Mouse (Mus musculus) neural tube, embryonic 10.5 days (tissue): ENCODE data around the gene Scn7a.

Experiments used
- DNase-seq: peaks from one replicate; pipeline ENCODE4 v3.0.0-alpha.2; 2017; ENCODE audit warnings: low spot score; ENCODE audit errors: extremely low spot score

The Scn7a gene

GRCm38 (mm10) chr2:66784765-66785164 lies at the start of gene Scn7a:
TSS of gene Scn7a (minus strand) at chr2:66784914.
- DNase-seq = no peak

DNA sequence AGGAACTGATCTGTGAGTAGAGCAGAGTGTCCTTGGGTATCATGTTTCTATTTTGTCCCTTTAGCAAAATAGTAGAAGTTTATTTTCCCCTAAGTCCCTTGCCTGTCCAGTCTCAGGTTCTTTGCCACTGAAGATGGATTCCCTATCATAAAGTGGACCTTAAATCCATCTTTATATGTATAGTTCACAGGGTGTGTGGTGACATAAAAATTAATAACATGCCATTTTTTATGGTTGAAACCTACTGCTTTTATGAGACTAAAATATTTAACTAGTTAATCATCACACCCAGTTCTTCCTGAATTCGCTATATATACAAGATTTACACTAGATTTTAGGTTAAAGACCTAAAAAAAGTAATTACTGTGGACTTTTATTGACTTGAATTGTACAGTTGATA lies 43.0 kb upstream of the Scn7a start:
- DNase-seq = no peak

- no peak for DNase-seq
These were observed 35.3 kb upstream of the Scn7a start for GRCm38 (mm10) chr2:66819862-66820559.

- DNase-seq = no peak
These were observed 15.0 kb upstream of the Scn7a start for GRCm38 (mm10) chr2:66799676-66800249.

DNA sequence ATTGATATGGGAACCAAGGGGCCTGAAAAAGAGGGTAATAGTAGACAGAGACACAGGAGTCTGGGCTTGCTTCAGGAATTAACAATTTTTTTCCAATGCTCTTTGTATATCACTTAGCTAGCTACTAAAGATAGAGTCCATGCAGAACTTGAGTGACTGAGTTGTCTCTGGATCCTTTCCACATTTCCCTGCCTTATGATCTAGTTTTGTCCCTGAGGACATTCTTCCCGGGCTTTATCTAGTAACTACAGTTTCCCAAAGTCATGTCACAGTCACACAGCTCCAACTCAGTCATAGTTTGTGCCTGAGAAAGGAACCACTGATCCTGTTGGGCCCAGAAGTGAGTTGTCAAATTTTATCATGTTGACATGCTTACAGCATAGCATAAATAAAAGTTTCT lies 12.8 kb upstream of the Scn7a start:
- no peak for DNase-seq

- no peak for DNase-seq
These were observed 6.9 kb upstream of the Scn7a start for GRCm38 (mm10) chr2:66791629-66792028.

- DNase-seq = no peak
These were observed 3.8 kb downstream of the Scn7a start for GRCm38 (mm10) chr2:66780884-66781283.

DNA sequence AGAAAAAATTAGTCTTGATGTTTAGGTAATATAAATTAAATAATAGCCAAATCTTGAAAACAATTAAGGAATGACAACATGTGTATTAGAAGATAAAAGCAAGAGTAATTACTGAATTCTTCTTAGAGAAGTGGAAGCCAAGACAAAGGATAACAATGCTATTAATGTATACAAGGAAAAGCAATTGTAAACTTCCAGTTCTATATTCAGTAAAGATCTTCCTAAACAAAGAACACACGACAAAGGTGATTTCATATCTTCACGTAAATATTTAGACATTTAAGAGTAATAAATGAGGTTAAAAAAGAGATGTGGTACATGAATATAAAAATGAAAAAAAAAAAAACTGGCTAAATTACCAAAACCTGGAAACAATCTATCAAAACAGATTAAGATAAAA lies 16.7 kb downstream of the Scn7a start:
- DNase-seq = no peak

DNA sequence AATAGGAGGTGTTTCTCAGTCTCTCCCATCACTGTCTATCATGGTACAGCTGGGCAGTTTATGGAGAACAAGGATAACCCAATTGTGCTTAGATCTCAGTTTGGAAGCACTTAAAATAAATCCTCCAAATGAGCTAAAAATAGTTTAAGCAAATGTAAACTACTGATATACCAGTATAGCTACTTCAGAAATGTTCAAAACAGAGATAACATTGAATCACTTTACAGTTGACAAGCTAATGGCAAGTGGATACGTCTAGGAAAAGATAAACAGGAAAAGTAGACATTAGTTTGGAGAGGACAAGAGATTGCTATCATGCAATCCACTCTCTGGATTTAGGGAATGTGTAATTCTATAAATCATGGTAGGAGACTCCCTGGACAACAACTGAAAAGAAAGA lies 19.5 kb downstream of the Scn7a start:
- DNase-seq = no peak

- no peak for DNase-seq
These were observed 21.8 kb downstream of the Scn7a start for GRCm38 (mm10) chr2:66762905-66763304.

GRCm38 (mm10) chr2:66728002-66728401 lies 56.7 kb downstream of the Scn7a start:
- no peak for DNase-seq

- no peak for DNase-seq
These were observed 57.1 kb downstream of the Scn7a start for GRCm38 (mm10) chr2:66727585-66727974.

GRCm38 (mm10) chr2:66726878-66727584 lies 57.7 kb downstream of the Scn7a start:
- no peak for DNase-seq

DNA sequence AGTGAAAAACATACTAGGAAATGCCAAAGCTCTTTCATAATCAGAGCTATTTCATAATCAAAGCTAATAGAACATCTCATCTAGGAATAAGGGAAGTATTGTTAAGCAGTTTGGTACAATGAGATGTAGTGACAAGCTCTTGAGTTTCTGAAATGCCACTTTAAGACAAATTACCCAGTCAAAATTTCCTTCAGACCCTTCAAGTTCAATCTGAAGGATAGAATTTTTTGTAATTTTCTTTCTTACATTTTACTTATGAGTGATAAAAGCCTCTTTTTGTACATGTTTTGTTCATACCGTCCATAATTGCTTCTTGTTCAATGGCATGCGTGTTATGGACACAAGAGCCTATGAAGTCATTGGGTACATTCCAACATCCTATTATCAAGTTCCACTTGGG lies 72.6 kb downstream of the Scn7a start:
- DNase-seq = no peak

GRCm38 (mm10) chr2:66692300-66692699 lies 92.4 kb downstream of the Scn7a start:
- DNase-seq = no peak

DNA sequence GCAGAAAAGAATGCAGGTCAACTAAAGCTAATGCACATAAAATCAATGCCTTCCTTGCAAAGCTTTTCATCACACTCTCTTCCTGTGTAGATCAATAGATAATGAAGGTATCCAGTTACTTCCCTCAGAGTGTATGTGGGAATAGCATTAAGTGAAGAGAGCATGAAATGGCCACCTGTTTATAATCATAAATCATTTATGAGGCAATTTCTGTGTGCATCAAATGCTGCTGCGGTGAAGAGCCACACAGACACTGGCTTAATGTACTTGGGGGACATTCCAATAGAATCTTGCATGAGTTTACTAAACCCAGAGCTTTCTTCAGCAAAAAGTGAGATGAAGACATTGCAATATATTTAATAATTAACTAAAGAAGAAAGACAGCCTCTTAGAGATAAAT lies 122.7 kb downstream of the Scn7a start:
- DNase-seq = no peak

GRCm38 (mm10) chr2:66656430-66656829 lies 128.3 kb downstream of the Scn7a start:
- no peak for DNase-seq

GRCm38 (mm10) chr2:66655431-66655830 lies 129.3 kb downstream of the Scn7a start:
- no peak for DNase-seq

DNA sequence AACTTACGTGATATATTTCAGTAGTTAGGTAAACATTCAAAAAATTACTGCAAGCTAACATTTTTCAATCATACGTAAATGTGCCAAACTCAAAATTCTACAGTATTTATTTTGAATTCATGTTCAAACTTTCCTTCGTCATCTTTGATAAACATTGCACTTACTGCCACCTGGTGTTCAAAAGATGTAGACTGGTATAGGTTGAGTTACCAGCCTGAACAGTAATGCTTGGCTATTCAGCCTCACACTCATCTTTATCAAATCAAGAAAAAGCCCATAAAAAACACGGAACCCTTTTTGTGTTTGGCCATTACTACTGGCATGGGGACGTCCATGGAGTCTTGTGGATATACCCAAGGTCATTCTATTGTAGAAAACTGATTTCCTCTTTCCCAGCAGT lies 140.3 kb downstream of the Scn7a start:
- DNase-seq = no peak

DNA sequence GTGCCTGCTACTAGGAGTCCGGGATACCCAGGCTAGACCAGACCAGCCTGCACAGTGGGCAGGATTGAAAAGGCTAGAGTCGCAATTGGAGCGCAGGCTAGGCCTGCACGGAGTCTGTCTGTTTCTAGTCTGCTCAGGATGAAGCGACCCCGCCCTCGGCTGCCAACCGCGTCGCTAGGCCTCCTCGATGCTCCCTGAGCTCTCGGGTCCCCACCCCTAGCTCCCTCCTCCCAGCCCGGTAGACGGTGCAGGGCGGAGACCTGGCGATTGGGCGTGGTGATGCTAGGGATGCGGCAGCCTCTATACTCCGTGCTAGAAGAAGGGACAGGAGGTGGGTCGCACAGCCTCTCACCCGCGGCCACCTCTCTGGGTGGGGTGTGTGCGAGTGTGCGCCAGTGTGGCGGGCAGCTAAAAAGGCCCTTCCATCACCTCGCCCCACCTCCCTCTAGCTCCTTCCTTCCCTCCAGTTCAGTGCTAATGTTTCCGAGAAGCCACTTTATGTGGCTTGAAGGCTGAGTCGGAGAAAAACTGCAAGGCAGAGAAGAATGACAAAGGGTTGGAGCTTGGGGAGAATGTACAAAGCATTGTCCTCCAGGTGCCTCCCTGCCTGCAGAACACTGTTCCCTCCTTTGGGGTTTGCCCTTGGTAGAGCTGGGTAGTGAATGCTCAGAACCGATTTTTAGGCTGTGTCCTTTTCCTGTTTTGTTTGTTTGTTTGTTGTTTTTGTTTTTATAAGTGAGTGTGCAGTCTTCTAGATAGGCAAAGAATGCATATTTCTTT lies 149.9 kb downstream of the Scn7a start, which contains the start of gene Scn9a:
Gene Scn9a, minus strand, starts transcription at position 383 of the 780 bp plus-strand sequence.
- peak; percentile 52 for DNase-seq

DNA sequence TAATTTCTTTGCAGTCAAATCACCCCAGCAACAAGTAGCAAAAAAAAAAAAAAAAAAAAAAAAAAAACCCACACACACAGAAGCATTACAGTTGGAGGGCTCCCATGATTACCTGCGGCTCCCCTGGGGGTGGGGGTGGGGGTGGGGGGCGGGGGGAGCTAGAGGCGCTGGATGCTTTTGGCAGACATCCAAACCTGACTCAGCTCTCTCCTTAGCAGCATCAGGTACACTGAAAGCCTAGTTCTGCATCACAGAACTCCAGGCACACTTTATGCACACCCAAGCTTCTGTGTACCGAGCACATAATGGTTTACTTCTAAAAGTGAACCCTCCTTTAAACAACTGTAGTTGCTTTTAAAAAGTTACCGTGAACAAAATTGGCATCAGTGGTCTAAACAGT lies 152.0 kb downstream of the Scn7a start:
- DNase-seq = no peak
